20 mouse cellular contexts compared by ENCODE assay signal in the genomic region with DNA sequence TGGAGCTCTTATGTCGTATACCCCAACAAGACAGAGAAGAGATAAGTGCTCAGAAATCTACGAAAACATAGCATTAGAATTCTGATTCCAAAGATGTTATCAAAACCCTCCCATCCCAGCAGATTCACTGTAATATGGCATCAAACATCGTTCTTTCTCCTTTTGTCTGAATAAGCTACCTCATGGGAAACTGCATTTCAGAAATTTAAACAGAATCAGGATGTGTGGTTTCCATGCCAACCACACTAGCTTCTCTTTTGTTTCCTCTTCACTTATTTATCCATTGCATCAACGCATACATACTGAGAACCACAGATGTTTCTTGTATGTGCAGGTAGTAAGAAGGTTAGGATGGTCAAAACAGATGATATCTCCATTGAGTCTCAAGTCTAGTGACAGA.
"Had no signal": no experiment of that assay in that cellular context is flagged by ENCODE, and none has a peak within 500 bp of the region (broad histone marks: within the 10 kb centered on the region; RNA-seq: fewer than 3 reads in every experiment).

No protein-coding gene starts in this region.

- H3K9me3 ChIP-seq: limb, embryonic 12.5 days; limb, embryonic 15.5 days; neural tube, embryonic 13.5 days; stomach, embryonic 15.5 days had no signal

- H3K27ac ChIP-seq: limb, embryonic 12.5 days; limb, embryonic 15.5 days; liver, embryonic 14.5 days; macrophage; neural tube, embryonic 13.5 days; stomach, embryonic 15.5 days had no signal

- H3K36me3 ChIP-seq: limb, embryonic 12.5 days; limb, embryonic 15.5 days; neural tube, embryonic 13.5 days; stomach, embryonic 15.5 days had no signal

- H3K4me1 ChIP-seq: limb, embryonic 12.5 days; limb, embryonic 15.5 days; stomach, embryonic 15.5 days had no signal

- H3K4me3 ChIP-seq: limb, embryonic 12.5 days; limb, embryonic 15.5 days; myocyte; neural tube, embryonic 13.5 days; stomach, embryonic 15.5 days had no signal

- H3K27me3 ChIP-seq: limb, embryonic 12.5 days; limb, embryonic 15.5 days; neural tube, embryonic 13.5 days; stomach, embryonic 15.5 days had no signal

- DNase-seq: kidney, adult 18-20 months; kidney, adult 9 months; kidney, postnatal 14 days; kidney, postnatal 4 days; left cerebral cortex, postnatal 4 days; liver, postnatal 0 days; lung, embryonic 14.5 days; retina, postnatal 1 day; right cerebral cortex, postnatal 25 days; spleen, adult 18-20 months; thymus, postnatal 25 days had no signal

- H3K9ac ChIP-seq: limb, embryonic 12.5 days; limb, embryonic 15.5 days; liver, embryonic 14.5 days; liver, postnatal 0 days; lung, embryonic 14.5 days; neural tube, embryonic 13.5 days; stomach, embryonic 15.5 days had no signal

- ATAC-seq: liver, postnatal 0 days; lung, postnatal 0 days had no signal

- H3K4me2 ChIP-seq: limb, embryonic 12.5 days; limb, embryonic 15.5 days; liver, embryonic 11.5 days; lung, embryonic 14.5 days; neural tube, embryonic 13.5 days; stomach, embryonic 15.5 days had no signal
